17 mouse cellular contexts compared by ENCODE assay signal in the genomic region with DNA sequence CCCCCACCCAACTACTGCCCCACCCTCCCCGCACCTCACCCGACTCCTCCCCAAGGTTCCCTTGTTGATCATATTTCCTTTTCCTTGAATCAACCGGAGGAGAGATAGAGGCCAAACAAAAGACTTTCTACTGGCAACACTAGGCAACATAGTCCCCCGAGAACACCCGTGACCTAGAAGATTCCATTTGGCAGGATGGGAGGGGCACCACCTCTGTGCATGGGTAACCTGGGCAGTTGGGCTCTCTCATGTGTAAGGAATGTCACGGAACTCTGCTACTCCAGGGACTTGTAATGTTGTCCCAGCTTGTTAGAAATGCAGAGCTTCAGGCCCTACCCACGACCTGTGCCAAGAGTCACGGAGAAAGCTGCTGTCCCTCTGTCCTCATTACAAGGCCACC. TPM values are rescaled to one million over a fixed set of nuclear protein-coding genes. Genes with fewer than 3 reads are reported as not detected.
DNase-seq lines count a peak whose midpoint lies in the region; ATAC-seq and TF ChIP-seq lines count a peak whose summit lies in the region.
"Had no signal": no experiment of that assay in that cellular context is flagged by ENCODE, and none has a peak within 500 bp of the region (broad histone marks: within the 10 kb centered on the region; RNA-seq: fewer than 3 reads in every experiment).

No protein-coding gene starts in this region.

- no peak for DNase-seq in gastrocnemius, adult 2 months
- DNase-seq in gastrocnemius, postnatal 25 days: no peak
- peak; percentile 35 for DNase-seq in kidney, adult 18-20 months
- peak; percentile 39 for DNase-seq in ZHBTc4 (ENCODE audit: low read depth, low spot score)
- peak; percentile 38 for DNase-seq in lung, postnatal 36 days
- DNase-seq in layer of hippocampus, postnatal 10 days (ENCODE audit: low spot score in 2 of 2): no peak
- DNase-seq in left cerebral cortex, postnatal 10 days (ENCODE audit: extremely low spot score in 1 of 2, low spot score in 2 of 2): no peak
- DNase-seq: adrenal gland, postnatal 14 days; cerebellum, adult 11 months; cerebellum, postnatal 25 days; forebrain, postnatal 0 days; right cerebral cortex, postnatal 4 days had no signal

- WGBS in kidney, embryonic 15.5 days: 65% methylated on average over 8 of the region's 8 CpGs

- intact Hi-C loops in gastrocnemius, adult 2 months (cut with DNase I): no loop called here
- intact Hi-C loops in left cerebral cortex, postnatal 10 days (cut with DNase I): no loop called here

- no peak overlapping the region for H3K9ac ChIP-seq in kidney, embryonic 15.5 days
- H3K9ac ChIP-seq: embryonic facial prominence, embryonic 15.5 days; forebrain, postnatal 0 days; hindbrain, embryonic 13.5 days; liver, embryonic 14.5 days had no signal

- H3K9me3 ChIP-seq in kidney, embryonic 15.5 days (replicated peaks): no peaks in the 10 kb centered on the region
- H3K9me3 ChIP-seq: embryonic facial prominence, embryonic 15.5 days; hindbrain, embryonic 13.5 days had no signal

- H3K4me2 ChIP-seq in kidney, embryonic 15.5 days: no peak overlapping the region
- H3K4me2 ChIP-seq: embryonic facial prominence, embryonic 15.5 days; hindbrain, embryonic 13.5 days; midbrain, embryonic 11.5 days had no signal

- peak overlapping the region; percentile 62 for H3K27ac ChIP-seq in gastrocnemius, adult 2 months
- no peak overlapping the region for H3K27ac ChIP-seq in kidney, embryonic 15.5 days
- H3K27ac ChIP-seq: embryonic facial prominence, embryonic 15.5 days; hindbrain, embryonic 13.5 days; liver, embryonic 14.5 days had no signal

- no peak; the same call in 1 of the 2 replicates for ATAC-seq in kidney, embryonic 15.5 days (replicated peaks; ENCODE audit: low FRiP score)

- H3K27me3 ChIP-seq in kidney, embryonic 15.5 days: no peaks in the 10 kb centered on the region
- H3K27me3 ChIP-seq: embryonic facial prominence, embryonic 15.5 days; hindbrain, embryonic 13.5 days had no signal

- H3K36me3 ChIP-seq in kidney, embryonic 15.5 days: no peaks in the 10 kb centered on the region
- H3K36me3 ChIP-seq: embryonic facial prominence, embryonic 15.5 days; hindbrain, embryonic 13.5 days had no signal

- H3K4me3 ChIP-seq in gastrocnemius, adult 2 months: no peak overlapping the region
- H3K4me3 ChIP-seq in kidney, embryonic 15.5 days (replicated peaks): no peak overlapping the region
- H3K4me3 ChIP-seq: embryonic facial prominence, embryonic 15.5 days; hindbrain, embryonic 13.5 days had no signal

- peaks cover 17% of the 10 kb centered on the region for H3K4me1 ChIP-seq in kidney, embryonic 15.5 days

- no peak for TF ChIP-seq CTCF in gastrocnemius, adult 2 months (IDR thresholded peaks at IDR 0.05)

RNA-seq across cellular contexts. Expression of gene Bod1, which starts 55.6 kb away (rescaled TPM):
- 100 to 1,000 TPM; 137 to 158 TPM for total RNA-seq in gastrocnemius, adult 2 months (2021)
- 100 to 1,000 TPM; 119 to 142 TPM for total RNA-seq in gastrocnemius, postnatal 25 days (2021)
- 84.9 and 86.8 TPM in 2 replicates for polyA plus RNA-seq in kidney, embryonic 15.5 days (2015; fragmentation: Nextera tagmentation; extraction: Ambion mirVana)
- total RNA-seq in layer of hippocampus, postnatal 10 days (2021): 10 to 100 TPM; 85.7 to 92.4 TPM
- total RNA-seq in left cerebral cortex, postnatal 10 days (2021): 10 to 100 TPM; 91.6 to 92.2 TPM

Comparison
In these comparisons a context has a peak if more than half of its experiments do, and no peak if none do; other contexts are left out.
1. DNase-seq: peak in kidney, adult 18-20 months (single experiment), ZHBTc4 (single experiment) and lung, postnatal 36 days (single experiment); none in gastrocnemius, adult 2 months (single experiment), gastrocnemius, postnatal 25 days (single experiment), layer of hippocampus, postnatal 10 days (0 of 2) and left cerebral cortex, postnatal 10 days (0 of 2).